Mouse (Mus musculus) thymus, postnatal 25 days (tissue): ENCODE results near the gene Adh7.

ENCODE experiments used
- DNase-seq: peaks from one replicate; pipeline ENCODE4 v3.0.0; 2022

The Adh7 gene

DNA sequence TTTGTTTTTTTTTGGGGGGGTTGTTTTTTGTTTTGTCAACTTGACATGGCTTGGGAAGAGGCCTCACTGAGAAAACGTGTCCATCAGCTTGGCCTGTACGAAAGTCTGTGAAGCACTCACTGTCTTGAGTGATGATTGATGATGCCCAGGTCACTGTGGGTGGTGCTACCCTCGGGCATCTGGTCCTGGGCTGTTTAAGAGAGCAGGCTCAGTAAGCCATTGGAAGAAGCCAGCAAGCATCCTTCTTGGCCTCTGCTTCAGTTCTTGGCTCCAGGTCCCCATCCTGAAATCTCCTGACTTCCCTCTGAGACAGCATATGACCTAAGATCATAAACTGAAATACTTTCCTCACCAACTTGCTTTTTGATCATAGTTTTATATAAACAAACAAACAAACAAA lies 37.8 kb downstream of the Adh7 start:
- no peak for DNase-seq

DNA sequence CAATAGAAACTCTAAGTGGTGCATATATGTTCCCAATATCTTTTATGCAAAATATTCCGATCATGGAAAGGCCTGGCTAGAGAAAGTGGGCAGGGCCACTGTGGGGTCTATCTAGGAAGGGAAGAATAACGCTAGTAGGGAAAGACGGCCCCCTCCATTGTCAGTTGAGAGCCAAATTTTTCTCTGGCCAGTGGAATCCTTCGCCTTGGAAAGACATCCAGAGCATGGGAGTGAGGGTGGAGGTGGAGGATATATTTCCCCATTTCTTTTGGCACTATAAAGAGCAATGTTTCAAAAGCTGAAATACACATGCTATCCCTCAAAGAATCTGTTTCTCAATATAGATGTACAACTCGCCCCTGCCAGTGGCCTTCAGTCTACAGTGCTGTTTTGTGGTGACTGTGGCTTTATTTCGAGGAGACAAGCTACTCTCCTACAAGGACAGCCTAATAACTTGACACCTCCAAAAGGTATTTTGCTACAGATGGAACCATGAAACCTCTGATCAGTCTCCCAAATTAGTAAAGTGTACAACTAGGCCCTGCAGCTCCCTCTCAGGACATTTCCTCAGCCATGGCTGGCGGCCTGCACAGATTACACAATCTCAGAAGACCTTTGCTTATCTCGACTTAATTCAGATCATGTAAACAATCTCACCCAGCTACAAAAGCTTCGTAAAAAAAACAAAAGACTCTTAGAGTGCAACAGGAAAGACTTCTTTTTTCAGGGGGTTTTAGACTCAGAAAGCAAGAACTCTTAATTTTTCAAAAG lies 38.4 kb downstream of the Adh7 start:
- DNase-seq, result no peak

DNA sequence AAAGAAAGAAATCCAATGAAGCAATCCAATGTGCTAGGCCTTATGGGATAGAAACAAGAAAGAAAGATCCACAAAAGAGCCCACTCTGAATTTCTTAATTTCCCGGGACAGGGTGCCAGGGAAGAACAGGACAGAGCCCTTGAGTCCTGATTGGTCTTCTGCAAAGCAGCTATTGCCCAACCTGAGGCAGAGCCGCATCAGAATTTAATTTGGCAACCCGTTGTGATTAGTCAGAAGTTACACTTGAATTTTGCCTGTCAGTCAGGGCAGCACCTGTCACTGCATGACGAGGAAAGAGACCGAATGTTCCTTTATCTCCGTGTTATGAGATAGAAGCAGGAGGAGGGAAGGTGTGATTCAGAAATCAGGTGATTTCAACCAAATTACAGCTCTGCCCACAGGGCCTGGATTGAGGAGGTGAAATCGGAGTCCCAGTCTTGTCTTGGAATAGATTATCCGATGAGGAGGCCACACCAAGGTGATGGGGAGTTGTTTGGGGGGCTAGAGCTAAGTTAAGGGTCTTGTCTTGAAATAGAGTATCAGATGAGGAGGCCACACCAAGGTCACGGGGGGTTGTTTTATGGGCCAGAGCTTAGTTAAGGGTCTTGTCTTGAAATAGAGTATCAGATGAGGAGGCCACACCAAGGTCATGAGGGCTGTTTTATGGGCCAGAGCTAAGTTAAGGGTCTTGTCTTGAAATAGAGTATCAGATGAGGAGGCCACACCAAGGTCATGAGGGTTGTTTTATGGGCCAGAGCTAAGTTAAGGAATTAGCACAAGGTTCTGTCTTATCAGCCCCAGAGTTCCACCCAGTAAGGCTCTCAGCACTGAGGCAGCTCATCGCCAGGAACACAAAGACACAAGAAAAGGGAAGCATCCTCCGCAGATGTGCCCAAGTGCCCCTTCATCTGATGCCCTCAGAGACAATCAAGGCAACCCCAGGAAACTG lies 43.4 kb downstream of the Adh7 start, which contains the start of gene Adh1:
Adh1 (plus strand) TSS at position 271 of the 949 bp plus-strand sequence.
- DNase-seq, result no peak

DNA sequence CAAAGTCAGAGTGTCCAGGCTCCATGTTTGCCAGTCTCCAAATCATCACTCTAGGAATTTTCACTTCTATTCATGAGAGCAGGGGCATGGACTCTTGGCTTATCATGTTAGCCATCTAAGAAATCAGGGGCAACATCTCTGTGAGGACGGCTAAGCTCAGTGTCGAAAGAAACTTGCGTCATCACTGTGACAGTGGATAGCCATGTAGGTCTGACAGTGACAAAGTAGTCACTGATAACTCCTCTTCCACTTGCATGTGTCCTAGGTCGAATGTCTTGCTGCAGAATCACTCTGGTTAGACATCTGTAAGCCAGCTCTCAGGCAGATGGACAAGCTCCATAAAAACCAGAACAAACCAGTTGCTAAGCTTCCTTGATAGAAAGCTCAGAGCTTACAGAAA lies 45.0 kb downstream of the Adh7 start:
- DNase-seq, result no peak

DNA sequence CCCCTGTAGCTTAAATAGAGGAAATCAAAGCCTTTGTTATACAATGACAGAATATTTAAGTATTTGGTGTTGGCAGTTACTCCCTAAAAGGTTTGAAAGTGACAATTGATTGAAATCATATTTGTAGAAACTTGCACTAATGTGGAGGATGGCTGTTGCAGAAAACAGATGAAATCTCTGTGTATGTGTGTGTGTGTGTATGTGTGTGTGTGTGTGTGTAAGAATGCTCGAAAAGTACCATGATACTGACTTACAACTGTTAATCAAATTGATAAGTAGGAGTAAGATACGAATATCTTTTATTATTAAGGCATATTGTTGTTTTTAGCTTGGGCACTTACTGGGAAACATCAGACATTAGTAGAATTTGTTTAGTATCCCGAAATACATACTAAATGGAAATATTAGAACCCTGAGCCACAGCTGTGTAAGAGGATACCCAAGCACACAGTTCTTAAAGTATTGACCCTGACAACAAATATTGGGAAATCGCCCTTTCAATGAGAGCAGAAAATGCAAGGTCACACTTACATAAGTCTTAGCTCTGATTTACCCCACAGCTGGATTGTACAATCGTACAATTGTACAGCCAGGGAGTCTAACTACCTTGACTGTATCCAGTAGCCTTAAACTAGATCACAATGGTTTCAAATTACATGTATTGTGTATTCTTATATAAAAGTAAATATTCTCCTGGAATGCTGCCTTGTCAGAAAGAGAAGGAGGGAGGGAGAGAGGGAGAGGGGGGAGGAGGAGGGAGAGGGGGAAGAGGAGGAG lies 45.8 kb downstream of the Adh7 start:
- no peak for DNase-seq

DNA sequence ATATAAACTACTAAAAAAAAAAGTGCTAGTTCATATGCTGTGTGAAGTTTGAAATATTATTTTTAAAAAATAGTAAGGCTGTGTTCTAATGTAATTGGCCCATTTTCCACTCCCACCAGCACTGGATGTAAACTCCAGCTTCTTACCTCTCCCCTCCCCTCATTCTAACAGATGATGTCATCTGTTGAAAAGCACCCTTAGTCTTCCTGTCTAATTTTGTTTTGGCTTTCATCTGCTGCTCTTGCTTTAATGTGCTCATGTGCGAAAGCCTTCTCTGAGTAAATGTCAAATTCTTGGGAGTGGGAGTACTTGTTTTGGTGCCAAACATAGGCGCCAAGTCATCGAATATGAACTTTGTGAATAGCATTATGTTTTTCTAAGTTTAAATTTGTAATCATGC lies 47.1 kb downstream of the Adh7 start:
- DNase-seq, result no peak

DNA sequence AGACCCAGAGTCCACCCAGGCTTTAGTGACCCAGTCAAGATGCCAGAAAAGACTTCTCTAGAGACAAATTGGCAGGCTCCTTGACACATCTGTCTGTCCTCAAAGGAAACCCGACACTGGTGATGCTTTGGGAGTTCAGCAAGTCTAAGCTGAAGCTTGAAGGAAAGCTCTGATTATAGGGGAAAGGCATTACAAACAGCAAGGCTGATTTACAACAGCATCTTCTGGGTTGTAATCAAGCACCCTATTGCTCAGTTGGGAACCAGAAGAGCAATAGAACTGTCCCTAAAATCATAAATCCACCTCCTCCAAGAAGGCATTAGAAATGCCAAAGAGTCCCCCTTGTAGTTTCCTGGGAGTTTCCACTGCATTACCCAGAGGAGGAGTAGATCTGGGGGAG lies 52.9 kb downstream of the Adh7 start:
- no peak for DNase-seq

DNA sequence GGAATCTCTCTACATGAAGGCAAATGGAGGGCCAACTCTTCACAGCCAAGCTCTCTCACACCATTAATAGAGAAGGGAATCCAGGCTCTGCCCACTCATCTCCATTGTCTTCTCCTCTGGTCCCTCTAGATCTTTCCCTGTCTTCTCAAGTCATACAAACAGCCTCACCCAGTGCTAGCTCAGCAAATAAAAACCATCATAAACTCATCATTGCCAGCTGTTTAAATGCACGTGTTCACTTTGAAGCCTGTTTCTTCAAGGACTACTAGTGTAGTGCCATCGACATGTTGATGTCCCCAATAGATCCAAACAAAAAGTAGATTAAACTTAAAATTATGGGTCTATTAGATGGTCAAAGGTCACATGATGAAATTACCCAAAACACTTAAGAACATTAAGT lies 53.7 kb downstream of the Adh7 start:
- no peak for DNase-seq

DNA sequence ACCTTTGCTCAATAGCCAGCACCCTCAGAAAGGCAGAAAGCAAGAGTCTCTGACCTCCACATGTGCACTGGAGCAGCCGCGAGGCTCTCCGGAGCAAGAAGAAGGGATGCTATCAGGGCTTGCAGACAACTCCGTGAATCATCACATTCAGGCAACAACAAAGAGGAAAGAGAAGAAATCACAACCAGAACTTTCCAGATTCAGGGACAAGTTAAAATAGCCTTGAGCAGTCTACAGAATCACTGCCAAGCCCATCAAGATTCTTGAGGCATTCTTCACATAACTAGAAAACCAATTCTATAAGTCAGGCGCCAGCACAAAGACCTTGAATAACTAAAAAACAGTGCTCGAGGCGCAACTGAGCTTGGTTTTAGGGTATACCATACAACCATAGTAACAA lies 55.5 kb downstream of the Adh7 start:
- no peak for DNase-seq

DNA sequence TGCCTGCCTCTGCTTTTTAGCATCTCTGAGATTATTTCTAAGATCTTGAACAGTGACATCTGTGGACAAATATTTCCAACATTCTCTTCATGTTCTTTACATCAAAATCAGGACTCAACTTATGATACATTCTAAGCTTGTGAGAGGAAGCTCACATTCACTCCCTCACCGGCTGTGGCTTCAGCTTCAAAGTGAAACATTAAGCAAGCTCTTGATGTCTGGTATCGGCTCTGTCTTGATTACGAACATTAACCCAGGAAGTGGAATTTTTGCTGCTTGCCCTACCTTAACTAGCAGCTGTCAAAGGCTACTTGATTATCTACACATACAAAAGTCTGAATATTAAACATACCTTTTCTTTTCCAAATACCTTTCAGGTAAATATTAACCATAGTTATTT lies 57.5 kb downstream of the Adh7 start:
- DNase-seq, result no peak

DNA sequence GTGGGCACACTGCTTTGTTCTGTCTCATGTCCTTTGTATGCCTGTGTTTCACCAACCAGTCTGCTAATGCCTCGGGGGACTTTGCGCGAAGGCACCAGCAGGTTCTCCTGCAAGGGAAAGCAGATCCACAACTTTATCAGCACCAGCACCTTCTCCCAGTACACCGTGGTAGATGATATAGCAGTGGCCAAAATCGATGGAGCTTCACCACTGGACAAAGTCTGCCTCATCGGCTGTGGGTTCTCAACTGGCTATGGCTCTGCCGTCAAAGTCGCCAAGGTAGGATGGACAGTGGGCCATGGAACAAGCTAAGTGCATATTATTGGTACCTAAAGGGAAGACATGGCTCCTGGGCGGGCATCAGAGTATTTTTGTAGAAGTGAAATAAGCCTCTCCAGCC lies 65.0 kb downstream of the Adh7 start:
- DNase-seq, result no peak
